Mouse (Mus musculus) forebrain, embryonic 13.5 days (tissue): Measurements from ENCODE around the gene Lbx2. TPM values are rescaled to one million over a fixed set of nuclear protein-coding genes. Genes with fewer than 3 reads are reported as not detected.
A peak's percentile ranks its signal among the peaks of the same experiment; 100 is the strongest.

Source experiments
- ATAC-seq: fragments of 200-750 bp; cut with Nextera tagmentation; 2 replicates; pipeline ENCODE4 v1.8.0; 2017
- H3K27ac ChIP-seq: fragments of 300-500 bp; sonication (generic); 2 replicates; pipeline ENCODE4 v1.5.1; 2015; ENCODE audit warnings: inconsistent platforms, mild to moderate bottlenecking, moderate library complexity
- H3K27me3 ChIP-seq: fragments of 300-500 bp; sonication (generic); 2 replicates; pipeline ENCODE4 v1.6.1; 2015; ENCODE audit warnings: mild to moderate bottlenecking, inconsistent platforms
- H3K36me3 ChIP-seq: fragments of 300-500 bp; sonication (generic); 2 replicates; pipeline ENCODE4 v1.6.1; 2015; ENCODE audit warnings: mild to moderate bottlenecking, inconsistent platforms; ENCODE audit not compliant: poor library complexity, severe bottlenecking
- H3K4me1 ChIP-seq: fragments of 300-500 bp; sonication (generic); 2 replicates; pipeline ENCODE4 v1.6.1; 2015; ENCODE audit warnings: inconsistent platforms
- H3K4me2 ChIP-seq: fragments of 300-500 bp; sonication (generic); 2 replicates; pipeline ENCODE4 v1.6.1; 2015; ENCODE audit warnings: inconsistent platforms, mild to moderate bottlenecking, moderate library complexity
- H3K4me3 ChIP-seq: fragments of 300-500 bp; sonication (generic); 2 replicates; pipeline ENCODE4 v1.5.1; 2015; ENCODE audit warnings: mild to moderate bottlenecking, inconsistent platforms
- H3K9ac ChIP-seq: fragments of 300-500 bp; sonication (generic); 2 replicates; pipeline ENCODE4 v1.6.1; 2015; ENCODE audit warnings: mild to moderate bottlenecking, inconsistent platforms
- H3K9me3 ChIP-seq: fragments of 300-500 bp; sonication (generic); replicated peaks from 2 replicates; pipeline ENCODE4 v1.6.1; 2016; ENCODE audit warnings: inconsistent platforms
- WGBS: fragments of 180-500 bp; shearing (Covaris S2); methylation state at CpG from one replicate; pipeline ENCODE4 v1.1.7; 2015; 5-methylcytosine and 5-hydroxymethylcytosine counted together
- polyA plus RNA-seq: library from polyadenylated mRNA; unstranded; fragments of >200 nt; fragmentation: Nextera tagmentation; extraction: Ambion mirVana; gene quantifications from 2 replicates; pipeline ENCODE4 v1.2.1, GENCODE M21; 2015

Lbx2 gene
- polyA plus RNA-seq, 1 experiment from 2014 or later = 0.46 TPM

GRCm38 (mm10) chr6:83057790-83058189 is 28.4 kb upstream of the Lbx2 start, which contains the start of gene Dqx1:
Dqx1 (plus strand) TSS chr6:83057844.
- ATAC-seq = no peak
- H3K36me3 ChIP-seq = peaks cover 23% of the 10 kb centered on the region
- 65% methylated on average over 3 of the region's 3 CpGs for whole genome bisulfite sequencing
- no peak within 1 kb of the TSS for H3K4me3 ChIP-seq
- peaks cover 23% of the 10 kb centered on the region for H3K4me1 ChIP-seq
- H3K27me3 ChIP-seq = peaks cover 32% of the 10 kb centered on the region
- H3K9me3 ChIP-seq = no peaks in the 10 kb centered on the region
- H3K27ac ChIP-seq = no peak within 1 kb of the TSS
- no peak within 1 kb of the TSS for H3K4me2 ChIP-seq
- H3K9ac ChIP-seq = no peak within 1 kb of the TSS

GRCm38 (mm10) chr6:83058725-83059124 is 27.4 kb upstream of the Lbx2 start:
- no peak overlapping the region for H3K4me3 ChIP-seq
- ATAC-seq = no peak
- H3K4me1 ChIP-seq = peaks cover 14% of the 10 kb centered on the region
- WGBS = 72% methylated on average over 2 of the region's 2 CpGs
- peaks cover 23% of the 10 kb centered on the region for H3K36me3 ChIP-seq
- peaks cover 41% of the 10 kb centered on the region for H3K27me3 ChIP-seq
- H3K4me2 ChIP-seq = no peak overlapping the region
- H3K9ac ChIP-seq = no peak overlapping the region
- H3K27ac ChIP-seq = no peak overlapping the region
- H3K9me3 ChIP-seq = no peaks in the 10 kb centered on the region

DNA sequence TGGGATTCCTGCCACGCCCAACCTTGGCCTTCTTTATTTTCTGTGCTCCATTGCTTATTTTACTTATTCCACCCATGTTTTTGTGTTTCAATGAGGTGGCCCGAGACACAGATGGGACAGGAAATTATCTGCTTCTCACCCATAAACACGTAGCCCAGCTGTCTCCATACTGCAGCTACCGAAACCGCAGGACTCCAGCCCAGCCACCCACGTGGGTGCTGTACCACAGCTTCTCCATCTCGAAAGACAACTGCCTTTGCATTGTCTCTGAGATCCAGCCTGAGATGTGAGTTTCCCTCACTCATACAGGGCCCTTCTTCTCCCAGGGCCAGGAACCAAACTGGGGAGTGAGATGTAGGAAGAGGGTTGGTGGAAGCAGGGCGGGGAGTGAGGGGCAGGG is 20.2 kb upstream of the Lbx2 start:
- Histone ChIP-seq H3K4me3 (no peak overlapping the region), H3K4me1 (peaks cover 18% of the 10 kb centered on the region), H3K27me3 (peaks cover 100% of the 10 kb centered on the region), H3K36me3 (no peaks in the 10 kb centered on the region), H3K27ac (no peak overlapping the region), H3K9ac (no peak overlapping the region), H3K4me2 (no peak overlapping the region), H3K9me3 (no peaks in the 10 kb centered on the region)
- no peak for ATAC-seq
- 40% methylated on average over 8 of the region's 8 CpGs for WGBS

DNA sequence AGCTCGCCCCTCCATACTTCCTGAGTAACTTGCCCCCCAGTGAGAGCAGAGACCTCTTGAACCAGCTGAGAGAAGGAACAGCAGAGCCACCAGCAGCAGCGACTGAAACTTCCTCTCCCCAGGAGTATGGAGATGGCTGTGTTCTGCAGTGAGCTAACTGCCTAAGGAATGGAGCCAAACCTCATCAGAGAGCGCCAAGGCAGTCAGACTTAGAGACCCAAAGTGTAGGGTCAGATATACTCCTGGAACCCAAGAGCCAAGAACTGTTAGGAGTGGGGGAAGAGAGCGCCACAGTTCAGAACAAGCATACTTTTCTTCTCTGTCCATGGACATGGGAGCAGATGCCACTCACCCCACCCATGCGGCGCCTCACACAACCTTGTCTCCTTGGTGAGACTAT is 19.7 kb upstream of the Lbx2 start:
- Histone ChIP-seq H3K9me3 (no peaks in the 10 kb centered on the region), H3K4me2 (no peak overlapping the region), H3K9ac (no peak overlapping the region), H3K36me3 (no peaks in the 10 kb centered on the region), H3K27ac (no peak overlapping the region), H3K4me3 (no peak overlapping the region), H3K27me3 (peaks cover 100% of the 10 kb centered on the region), H3K4me1 (peaks cover 22% of the 10 kb centered on the region)
- no peak for ATAC-seq
- 29% methylated on average over 6 of the region's 6 CpGs for WGBS

- Histone ChIP-seq H3K36me3 (no peaks in the 10 kb centered on the region), H3K9me3 (no peaks in the 10 kb centered on the region), H3K27ac (no peak overlapping the region), H3K4me2 (no peak overlapping the region), H3K27me3 (peaks cover 100% of the 10 kb centered on the region), H3K4me1 (peaks cover 28% of the 10 kb centered on the region), H3K4me3 (no peak overlapping the region), H3K9ac (no peak overlapping the region)
- WGBS = under 1% methylated on average over 8 of the region's 8 CpGs
- no peak for ATAC-seq
Measured at GRCm38 (mm10) chr6:83068221-83068620, 17.9 kb upstream of the Lbx2 start.

- Histone ChIP-seq H3K27me3 (peaks cover 100% of the 10 kb centered on the region), H3K4me3 (peak overlapping the region; percentile 23), H3K4me1 (peaks cover 28% of the 10 kb centered on the region), H3K27ac (no peak overlapping the region), H3K36me3 (no peaks in the 10 kb centered on the region), H3K9me3 (no peaks in the 10 kb centered on the region), H3K9ac (no peak overlapping the region), H3K4me2 (peak overlapping the region; percentile 18)
- under 1% methylated on average over 74 of the region's 81 CpGs for WGBS
- no peak for ATAC-seq
Measured at GRCm38 (mm10) chr6:83068706-83069487, 17.3 kb upstream of the Lbx2 start.

- 0 out of 2 replicates have a peak, but pooled peaks have one; percentile 20 for ATAC-seq
Measured at GRCm38 (mm10) chr6:83069488-83070246, 16.5 kb upstream of the Lbx2 start.

DNA sequence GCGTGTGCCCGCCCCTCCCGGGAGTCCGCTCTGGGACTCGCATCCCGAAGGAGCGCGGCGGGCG is 16.1 kb upstream of the Lbx2 start, which contains the start of gene Tlx2:
Gene Tlx2, minus strand, starts transcription at position 47 of the 64 bp plus-strand sequence.
- peak within 1 kb of the TSS; percentile 23 for H3K4me3 ChIP-seq
- peaks cover 100% of the 10 kb centered on the region for H3K27me3 ChIP-seq
- peak within 1 kb of the TSS; percentile 33 for H3K4me2 ChIP-seq
- H3K9ac ChIP-seq = no peak within 1 kb of the TSS
- no peaks in the 10 kb centered on the region for H3K9me3 ChIP-seq
- peaks cover 28% of the 10 kb centered on the region for H3K4me1 ChIP-seq
- WGBS = 0% methylated on average over 9 of the region's 10 CpGs
- no peak within 1 kb of the TSS for H3K27ac ChIP-seq
- H3K36me3 ChIP-seq = no peaks in the 10 kb centered on the region
- no peak for ATAC-seq

More at GRCm38 (mm10) chr6:83069488-83070246, 16.5 kb upstream of the Lbx2 start:
- no peak overlapping the region for H3K27ac ChIP-seq
- no peaks in the 10 kb centered on the region for H3K36me3 ChIP-seq
- H3K4me2 ChIP-seq = peak overlapping the region; percentile 33
- WGBS = 1% methylated on average over 65 of the region's 69 CpGs
- H3K27me3 ChIP-seq = peaks cover 100% of the 10 kb centered on the region
- peaks cover 28% of the 10 kb centered on the region for H3K4me1 ChIP-seq
- peak overlapping the region; percentile 21 for H3K4me3 ChIP-seq
- no peaks in the 10 kb centered on the region for H3K9me3 ChIP-seq
- no peak overlapping the region for H3K9ac ChIP-seq

GRCm38 (mm10) chr6:83070311-83071219 is 15.6 kb upstream of the Lbx2 start:
- H3K4me1 ChIP-seq = peaks cover 28% of the 10 kb centered on the region
- no peaks in the 10 kb centered on the region for H3K9me3 ChIP-seq
- H3K27me3 ChIP-seq = peaks cover 100% of the 10 kb centered on the region
- no peaks in the 10 kb centered on the region for H3K36me3 ChIP-seq
- H3K4me2 ChIP-seq = peak overlapping the region; percentile 33
- ATAC-seq = 0 out of 2 replicates have a peak, but pooled peaks have one; percentile 13
- WGBS = under 1% methylated on average over 55 of the region's 58 CpGs
- no peak overlapping the region for H3K9ac ChIP-seq
- H3K4me3 ChIP-seq = peak overlapping the region; percentile 21
- no peak overlapping the region for H3K27ac ChIP-seq

- Histone ChIP-seq H3K27me3 (peaks cover 100% of the 10 kb centered on the region), H3K27ac (no peak overlapping the region), H3K36me3 (no peaks in the 10 kb centered on the region), H3K9ac (no peak overlapping the region), H3K9me3 (no peaks in the 10 kb centered on the region), H3K4me2 (0 out of 2 replicates have a peak overlapping the region, but pooled peaks have one; percentile 13), H3K4me3 (0 out of 2 replicates have a peak overlapping the region, but pooled peaks have one; percentile 9), H3K4me1 (peaks cover 28% of the 10 kb centered on the region)
- peak; percentile 52; the same call in 1 of the 2 replicates for ATAC-seq
- WGBS = 1% methylated on average over 18 of the region's 24 CpGs
Measured at GRCm38 (mm10) chr6:83071220-83071619, 14.9 kb upstream of the Lbx2 start.

GRCm38 (mm10) chr6:83074979-83075378 is 11.2 kb upstream of the Lbx2 start:
- no peak for ATAC-seq
- 19% methylated on average over 2 of the region's 2 CpGs for WGBS
- Histone ChIP-seq H3K4me3 (no peak overlapping the region), H3K4me2 (no peak overlapping the region), H3K27me3 (peaks cover 74% of the 10 kb centered on the region), H3K9ac (no peak overlapping the region), H3K4me1 (peaks cover 37% of the 10 kb centered on the region), H3K9me3 (no peaks in the 10 kb centered on the region), H3K36me3 (peaks cover 1% of the 10 kb centered on the region; the same call in 1 of the 2 replicates), H3K27ac (no peak overlapping the region)
